Mouse (Mus musculus): ENCODE data around the gene Vmn1r75. TPM values are rescaled to one million over a fixed set of nuclear protein-coding genes. Genes with fewer than 3 reads are reported as not detected.

The Vmn1r75 gene
- polyA plus RNA-seq (2012; rRNA removed), result not detected in 2 replicates
- not detected in 2 replicates for polyA plus RNA-seq (2014; fragmentation: Nextera tagmentation; extraction: Ambion mirVana)

- Histone ChIP-seq H3K4me2 (ENCODE audit: low read depth) (no peak within 1 kb of the TSS), H3K36me3 (replicated peaks; ENCODE audit: control insufficient read depth, insufficient read depth, low read depth) (no peaks in the 10 kb centered on the region), H3K4me1 (replicated peaks; ENCODE audit: control insufficient read depth in 2 of 2, insufficient read depth in 2 of 2, low read length in 1 of 2) (no peaks in the 10 kb centered on the region), H3K4me3 (ENCODE audit: insufficient read depth in 1 of 2, low read depth in 2 of 2, low read length in 2 of 2) (no peak within 1 kb of the TSS), H3K9me3 (ENCODE audit: control insufficient read depth, low read length) (no peaks in the 10 kb centered on the region), H3K27ac (no peak within 1 kb of the TSS), H3K27me3 (ENCODE audit: control insufficient read depth, insufficient read depth, low read length) (no peaks in the 10 kb centered on the region), H3K9ac (replicated peaks) (no peak within 1 kb of the TSS)
- ATAC-seq (ENCODE audit: insufficient read depth) (no peak), DNase-seq (ENCODE audit: low read depth in 3 of 3, low spot score in 3 of 3) (no peak)
- TF ChIP-seq CTCF (IDR thresholded peaks at IDR 0.05; ENCODE audit: low read depth) (no peak), EP300 (IDR thresholded peaks at IDR 0.05; ENCODE audit: low read depth) (no peak)
Observed at GRCm38 (mm10) chr7:11874330-11874729, at the start of gene Vmn1r75. Gene Vmn1r75 (plus strand): TSS chr7:11874630.

DNA sequence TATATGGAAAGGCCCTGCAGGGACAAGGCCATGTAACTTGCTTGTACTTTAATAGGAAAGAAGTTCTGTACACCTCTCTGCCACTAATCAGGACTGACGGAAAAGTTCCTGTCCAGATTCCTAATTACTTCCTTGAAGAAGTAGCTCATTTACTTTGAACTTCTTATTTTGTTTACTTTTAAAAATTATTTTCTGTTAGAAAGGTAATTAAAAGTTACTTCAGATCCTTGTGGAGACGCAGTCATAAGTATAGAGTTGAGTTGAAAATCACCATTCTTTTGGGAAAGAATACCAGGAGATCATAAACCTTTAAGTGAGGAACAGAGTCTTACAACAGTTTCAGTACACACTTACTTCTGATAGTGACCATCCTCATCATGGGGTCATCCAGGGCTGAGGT lies 40.8 kb upstream of the Vmn1r75 start, which contains the start of gene Vmn1r74:
Vmn1r74 (plus strand) TSS at position 301 of the 400 bp plus-strand sequence.
- no peak for TF ChIP-seq EP300 (IDR thresholded peaks at IDR 0.05; ENCODE audit: low read depth)
- no peak for TF ChIP-seq CTCF (IDR thresholded peaks at IDR 0.05; ENCODE audit: low read depth)
- no peak within 1 kb of the TSS for H3K4me2 ChIP-seq (ENCODE audit: low read depth)
- 49% methylated on average over 2 of the region's 2 CpGs for WGBS (ENCODE audit: insufficient replicate concordance)
- no peak within 1 kb of the TSS for H3K4me3 ChIP-seq (ENCODE audit: insufficient read depth in 1 of 2, low read depth in 2 of 2, low read length in 2 of 2)
- H3K36me3 ChIP-seq (replicated peaks; ENCODE audit: control insufficient read depth, insufficient read depth, low read depth), result no peaks in the 10 kb centered on the region
- DNase-seq (ENCODE audit: low read depth in 3 of 3, low spot score in 3 of 3) (no peak), ATAC-seq (ENCODE audit: insufficient read depth) (no peak)
- no peaks in the 10 kb centered on the region for H3K27me3 ChIP-seq (ENCODE audit: control insufficient read depth, insufficient read depth, low read length)
- H3K9ac ChIP-seq (replicated peaks), result no peak within 1 kb of the TSS
- H3K4me1 ChIP-seq (replicated peaks; ENCODE audit: control insufficient read depth in 2 of 2, insufficient read depth in 2 of 2, low read length in 1 of 2), result no peaks in the 10 kb centered on the region
- no peak within 1 kb of the TSS for H3K27ac ChIP-seq
- H3K9me3 ChIP-seq (ENCODE audit: control insufficient read depth, low read length), result no peaks in the 10 kb centered on the region

Other genes starting within 250 kb of the Vmn1r75 start
- not detected in 2 replicates for gene Vmn1r72, start 194.5 kb upstream of the Vmn1r75 start, polyA plus RNA-seq (2012; rRNA removed)
- gene Vmn1r72, start 194.5 kb upstream of the Vmn1r75 start, polyA plus RNA-seq (2014; fragmentation: Nextera tagmentation; extraction: Ambion mirVana), result not detected in 2 replicates
- gene Vmn1r73, start 144.4 kb upstream of the Vmn1r75 start, polyA plus RNA-seq (2012; rRNA removed), result not detected in 2 replicates
- gene Vmn1r73, start 144.4 kb upstream of the Vmn1r75 start, polyA plus RNA-seq (2014; fragmentation: Nextera tagmentation; extraction: Ambion mirVana), result not detected in 2 replicates
- not detected in 2 replicates for gene Vmn1r74, start 40.6 kb upstream of the Vmn1r75 start, polyA plus RNA-seq (2012; rRNA removed)
- not detected in 2 replicates for gene Vmn1r74, start 40.6 kb upstream of the Vmn1r75 start, polyA plus RNA-seq (2014; fragmentation: Nextera tagmentation; extraction: Ambion mirVana)
- gene Vmn1r76, start 63.6 kb downstream of the Vmn1r75 start, polyA plus RNA-seq (2012; rRNA removed), result not detected in 2 replicates
- not detected in 2 replicates for gene Vmn1r76, start 63.6 kb downstream of the Vmn1r75 start, polyA plus RNA-seq (2014; fragmentation: Nextera tagmentation; extraction: Ambion mirVana)
- not detected in 2 replicates for gene Vmn1r77, start 162.1 kb downstream of the Vmn1r75 start, polyA plus RNA-seq (2012; rRNA removed)
- not detected in 2 replicates for gene Vmn1r77, start 162.1 kb downstream of the Vmn1r75 start, polyA plus RNA-seq (2014; fragmentation: Nextera tagmentation; extraction: Ambion mirVana)

Measured in liver, embryonic 14.5 days (tissue).